Mouse (Mus musculus): ENCODE results near the gene Hist2h3b.

- no peak for TF ChIP-seq TAL1 (IDR thresholded peaks at IDR 0.05; ENCODE audit: low read length)
- no peak for TF ChIP-seq GATA1 (IDR thresholded peaks at IDR 0.05; ENCODE audit: low read length)
Observed at GRCm38 (mm10) chr3:96234914-96235313, 33.5 kb upstream of the Hist2h3b start.
